Mouse (Mus musculus) lung, embryonic 16.5 days (tissue): ENCODE measurements around the gene AU041133. TPM values are rescaled to one million over a fixed set of nuclear protein-coding genes. Genes with fewer than 3 reads are reported as not detected.

Experiments used
- ATAC-seq: fragments of 200-750 bp; cut with Nextera tagmentation; 2 replicates; pipeline ENCODE4 v1.8.0; 2017; ENCODE audit warnings: low read depth, mild to moderate bottlenecking, moderate library complexity
- H3K27ac ChIP-seq: fragments of 300-500 bp; sonication (generic); 2 replicates; pipeline ENCODE4 v1.5.1; 2014; ENCODE audit warnings: mild to moderate bottlenecking, control low read depth, low read length
- H3K27me3 ChIP-seq: fragments of 300-500 bp; sonication (generic); 2 replicates; pipeline ENCODE4 v1.6.1; 2014; ENCODE audit warnings: low read depth, low read length, mixed read lengths; ENCODE audit not compliant: control insufficient read depth, insufficient read depth
- H3K36me3 ChIP-seq: fragments of 300-500 bp; sonication (generic); 2 replicates; pipeline ENCODE4 v1.6.1; 2014; ENCODE audit warnings: low read length; ENCODE audit not compliant: control insufficient read depth, insufficient read depth
- H3K4me1 ChIP-seq: fragments of 300-500 bp; sonication (generic); replicated peaks from 2 replicates; pipeline ENCODE4 v1.6.1; 2014; ENCODE audit warnings: low read length, mixed read lengths; ENCODE audit not compliant: control insufficient read depth, insufficient read depth
- H3K4me2 ChIP-seq: fragments of 300-500 bp; sonication (generic); 2 replicates; pipeline ENCODE4 v1.6.1; 2014; ENCODE audit warnings: low read depth, low read length, control low read depth
- H3K4me3 ChIP-seq: fragments of 300-500 bp; sonication (generic); 2 replicates; pipeline ENCODE4 v1.5.1; 2014; ENCODE audit warnings: mild to moderate bottlenecking, low read length, control low read depth
- H3K9ac ChIP-seq: fragments of 300-500 bp; sonication (generic); 2 replicates; pipeline ENCODE4 v1.6.1; 2014; ENCODE audit warnings: low read length, control low read depth
- H3K9me3 ChIP-seq: fragments of 300-500 bp; sonication (generic); 2 replicates; pipeline ENCODE4 v1.6.1; 2016; ENCODE audit warnings: low read length; ENCODE audit not compliant: control insufficient read depth
- WGBS: fragments of 180-500 bp; shearing (Covaris S2); extraction: QIAGEN DNeasy Blood & Tissue Kit; methylation state at CpG from one replicate; pipeline ENCODE4 v1.1.7; 2014; 5-methylcytosine and 5-hydroxymethylcytosine counted together
- polyA plus RNA-seq: library from polyadenylated mRNA; unstranded; fragments of >200 nt; fragmentation: Nextera tagmentation; extraction: Ambion mirVana; gene quantifications from 2 replicates; pipeline ENCODE4 v1.2.1, GENCODE M21; 2015

AU041133 gene
- polyA plus RNA-seq, 1 experiment from 2014 or later, result 6.1 TPM

GRCm38 (mm10) chr10:82178257-82179064, 50.6 kb downstream of the AU041133 start:
- H3K4me2 ChIP-seq, result peak overlapping the region; percentile 71
- H3K4me3 ChIP-seq, result peak overlapping the region; percentile 69
- peaks cover 4% of the 10 kb centered on the region; the same call in 1 of the 2 replicates for H3K9me3 ChIP-seq
- H3K27ac ChIP-seq, result peak overlapping the region; percentile 95
- H3K9ac ChIP-seq, result peak overlapping the region; percentile 76
- H3K36me3 ChIP-seq, result no peaks in the 10 kb centered on the region
- no peaks in the 10 kb centered on the region for H3K4me1 ChIP-seq
- no peaks in the 10 kb centered on the region for H3K27me3 ChIP-seq
- peak; percentile 100 for ATAC-seq
- WGBS, result 3% methylated on average over 47 of the region's 47 CpGs

Other genes starting within 250 kb of the AU041133 start
- gene Zfp781, start 197.5 kb upstream of the AU041133 start, polyA plus RNA-seq, result 3.0 and 4.7 TPM in 2 replicates
- gene Zfp873, start 79.9 kb upstream of the AU041133 start, polyA plus RNA-seq, result 12.9 and 15.6 TPM in 2 replicates
- 5.2 and 5.7 TPM in 2 replicates for gene BC024063, start 44.7 kb upstream of the AU041133 start, polyA plus RNA-seq
- gene Zfp938, start 113.3 kb downstream of the AU041133 start, polyA plus RNA-seq, result 15.3 and 16.4 TPM in 2 replicates
- gene 4932415D10Rik, start 188.6 kb downstream of the AU041133 start, polyA plus RNA-seq, result not detected in 2 replicates
- 11.2 and 11.5 TPM in 2 replicates for gene Gm4924, start 226.2 kb downstream of the AU041133 start, polyA plus RNA-seq